1 mouse cellular context compared by ENCODE assay signal in the genomic region with DNA sequence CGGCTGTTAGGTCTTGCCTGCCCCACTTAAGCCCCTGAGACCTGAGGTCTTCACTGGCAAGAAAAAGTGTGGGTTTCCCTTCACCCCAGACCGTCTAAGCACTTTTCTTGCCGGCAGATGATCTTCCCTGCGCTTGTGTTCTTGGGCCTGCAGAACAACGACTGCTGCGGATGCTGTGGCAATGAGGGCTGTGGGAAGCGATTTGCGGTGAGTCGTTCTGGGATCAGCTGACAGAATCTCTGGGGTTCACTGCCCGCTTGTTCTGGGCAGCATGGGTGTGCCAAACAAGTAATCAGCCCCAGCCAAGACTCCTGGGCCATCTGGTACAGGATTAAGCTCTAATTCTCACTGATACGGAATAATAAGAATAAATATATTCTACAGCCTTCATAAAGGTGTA.
TF ChIP-seq lines count a peak whose summit lies in the region.

No protein-coding gene starts in this region.

TF ChIP-seq in myocyte, 11 proteins besides CTCF, POLR2A, EP300 and RAD21 (continued from another document):
- peak; percentile 17 for TF ChIP-seq USF1 (IDR thresholded peaks at IDR 0.05; ENCODE audit: low read depth)
- TF ChIP-seq TCF12 (IDR thresholded peaks at IDR 0.05; ENCODE audit: insufficient read depth, poor library complexity, severe bottlenecking) = no peak
